Mouse (Mus musculus): Measurements from ENCODE around the gene Phka1. TPM values are rescaled to one million over a fixed set of nuclear protein-coding genes. Genes with fewer than 3 reads are reported as not detected.

The Phka1 gene
- polyA plus RNA-seq, 1 experiment from 2014 or later = 11.2 TPM

- ATAC-seq (ENCODE audit: insufficient number of reproducible peaks, low FRiP score, low TSS enrichment, low read depth) (no peak), DNase-seq (ENCODE audit: low spot score) (no peak)
- no peak overlapping the region for H3K27ac ChIP-seq (replicated peaks; ENCODE audit: low read depth, low read length)
- H3K4me1 ChIP-seq (ENCODE audit: control insufficient read depth, insufficient read depth, low read length) = no peaks in the 10 kb centered on the region
- no peak overlapping the region for H3K4me2 ChIP-seq (ENCODE audit: low read depth, severe bottlenecking)
- H3K9me3 ChIP-seq (ENCODE audit: control insufficient read depth, low read length) = no peaks in the 10 kb centered on the region
- whole genome bisulfite sequencing = 71% methylated on average over 2 of the region's 2 CpGs
- no peak overlapping the region for H3K9ac ChIP-seq (ENCODE audit: low read length)
- H3K36me3 ChIP-seq (ENCODE audit: control insufficient read depth, insufficient read depth, low read length) = no peaks in the 10 kb centered on the region
- no peaks in the 10 kb centered on the region for H3K27me3 ChIP-seq (ENCODE audit: control insufficient read depth, insufficient read depth, low read length)
- H3K4me3 ChIP-seq (ENCODE audit: low read depth, low read length) = no peak overlapping the region
Observed at GRCm38 (mm10) chrX:102601269-102601668, 42.8 kb downstream of the Phka1 start.

DNA sequence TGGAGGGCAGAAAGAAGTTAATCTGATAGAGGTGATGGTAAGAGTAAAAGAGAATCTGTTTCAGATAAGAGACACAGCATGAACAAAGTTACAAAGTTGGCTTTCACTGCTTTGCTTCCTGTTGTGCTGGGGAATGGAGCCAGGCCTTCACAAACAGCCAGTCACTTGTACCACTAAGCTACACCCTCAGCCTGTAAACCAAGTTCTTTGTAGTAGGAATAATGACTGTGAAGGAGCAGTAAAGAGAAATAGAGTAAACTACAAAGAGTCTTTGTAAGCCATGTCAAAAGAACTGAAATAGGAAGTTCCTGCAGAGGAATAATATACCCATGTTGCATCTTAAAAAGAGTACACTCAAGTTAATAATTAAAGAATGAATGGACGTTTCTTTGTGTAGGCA lies 55.5 kb downstream of the Phka1 start:
- Histone ChIP-seq H3K27me3 (ENCODE audit: control insufficient read depth, insufficient read depth, low read length) (0 out of 2 replicates have a peak, but pooled peaks cover 4% of the 10 kb centered on the region), H3K27ac (replicated peaks; ENCODE audit: low read depth, low read length) (no peak overlapping the region), H3K9me3 (ENCODE audit: control insufficient read depth, low read length) (no peaks in the 10 kb centered on the region), H3K4me1 (ENCODE audit: control insufficient read depth, insufficient read depth, low read length) (no peaks in the 10 kb centered on the region), H3K36me3 (ENCODE audit: control insufficient read depth, insufficient read depth, low read length) (no peaks in the 10 kb centered on the region), H3K9ac (ENCODE audit: low read length) (no peak overlapping the region), H3K4me3 (ENCODE audit: low read depth, low read length) (no peak overlapping the region), H3K4me2 (ENCODE audit: low read depth, severe bottlenecking) (no peak overlapping the region)
- ATAC-seq (ENCODE audit: insufficient number of reproducible peaks, low FRiP score, low TSS enrichment, low read depth) (no peak), DNase-seq (ENCODE audit: low spot score) (no peak)
- WGBS = 85% methylated on average over 1 of the region's 1 CpGs

DNA sequence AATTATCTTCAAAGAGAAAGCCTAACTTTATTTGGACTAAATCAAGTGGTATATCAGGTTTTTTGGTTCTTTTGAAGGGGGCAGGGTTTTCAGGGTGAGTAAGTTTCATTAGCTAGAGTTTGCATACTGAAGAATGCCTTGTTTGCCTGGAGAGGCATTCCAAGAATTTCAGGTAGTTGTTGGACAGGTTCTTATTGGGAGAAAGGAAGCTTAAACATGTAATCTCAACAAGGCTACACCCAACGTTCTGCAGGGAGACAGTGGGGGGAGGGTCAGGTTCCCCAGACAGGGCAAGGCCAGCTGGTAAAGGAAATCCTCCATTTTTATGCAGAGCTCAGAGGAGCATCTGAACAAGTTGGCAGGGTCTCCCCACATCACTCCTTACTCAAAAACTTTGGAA lies 72.9 kb downstream of the Phka1 start:
- DNase-seq (ENCODE audit: low spot score) (no peak), ATAC-seq (ENCODE audit: insufficient number of reproducible peaks, low FRiP score, low TSS enrichment, low read depth) (no peak)
- WGBS = 40% methylated on average over 1 of the region's 1 CpGs
- Histone ChIP-seq H3K36me3 (ENCODE audit: control insufficient read depth, insufficient read depth, low read length) (no peaks in the 10 kb centered on the region), H3K9ac (ENCODE audit: low read length) (no peak overlapping the region), H3K4me2 (ENCODE audit: low read depth, severe bottlenecking) (no peak overlapping the region), H3K4me1 (ENCODE audit: control insufficient read depth, insufficient read depth, low read length) (no peaks in the 10 kb centered on the region), H3K4me3 (ENCODE audit: low read depth, low read length) (no peak overlapping the region), H3K27me3 (ENCODE audit: control insufficient read depth, insufficient read depth, low read length) (no peaks in the 10 kb centered on the region), H3K9me3 (ENCODE audit: control insufficient read depth, low read length) (no peaks in the 10 kb centered on the region), H3K27ac (replicated peaks; ENCODE audit: low read depth, low read length) (no peak overlapping the region)

DNA sequence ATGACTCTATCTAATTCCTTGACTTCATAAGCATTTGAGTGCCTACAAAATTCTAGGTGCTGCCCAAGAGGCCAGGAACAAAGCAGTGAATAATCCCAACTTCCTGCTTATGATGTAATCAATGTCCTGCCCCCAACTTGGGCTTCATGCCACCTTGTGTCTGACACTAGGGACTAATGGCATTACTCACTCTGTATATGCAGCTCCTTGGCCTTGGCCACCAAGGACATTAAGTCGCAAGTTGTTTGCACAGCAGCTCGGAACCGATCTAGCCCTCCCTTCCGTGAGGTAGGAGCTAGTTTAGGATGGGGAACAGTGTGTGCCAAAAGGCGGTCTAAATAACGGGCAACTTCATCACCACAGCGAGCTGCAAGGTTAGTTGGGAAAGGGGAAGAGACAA lies 87.1 kb downstream of the Phka1 start:
- H3K27ac ChIP-seq (replicated peaks; ENCODE audit: low read depth, low read length) = no peak overlapping the region
- DNase-seq (ENCODE audit: low spot score) = no peak
- H3K36me3 ChIP-seq (ENCODE audit: control insufficient read depth, insufficient read depth, low read length) = no peaks in the 10 kb centered on the region
- no peak overlapping the region for H3K9ac ChIP-seq (ENCODE audit: low read length)
- WGBS = 95% methylated on average over 7 of the region's 7 CpGs
- no peaks in the 10 kb centered on the region for H3K9me3 ChIP-seq (ENCODE audit: control insufficient read depth, low read length)
- ATAC-seq (ENCODE audit: insufficient number of reproducible peaks, low FRiP score, low TSS enrichment, low read depth) = no peak
- no peak overlapping the region for H3K4me2 ChIP-seq (ENCODE audit: low read depth, severe bottlenecking)
- H3K4me3 ChIP-seq (ENCODE audit: low read depth, low read length) = no peak overlapping the region
- no peaks in the 10 kb centered on the region for H3K4me1 ChIP-seq (ENCODE audit: control insufficient read depth, insufficient read depth, low read length)
- H3K27me3 ChIP-seq (ENCODE audit: control insufficient read depth, insufficient read depth, low read length) = no peaks in the 10 kb centered on the region

DNA sequence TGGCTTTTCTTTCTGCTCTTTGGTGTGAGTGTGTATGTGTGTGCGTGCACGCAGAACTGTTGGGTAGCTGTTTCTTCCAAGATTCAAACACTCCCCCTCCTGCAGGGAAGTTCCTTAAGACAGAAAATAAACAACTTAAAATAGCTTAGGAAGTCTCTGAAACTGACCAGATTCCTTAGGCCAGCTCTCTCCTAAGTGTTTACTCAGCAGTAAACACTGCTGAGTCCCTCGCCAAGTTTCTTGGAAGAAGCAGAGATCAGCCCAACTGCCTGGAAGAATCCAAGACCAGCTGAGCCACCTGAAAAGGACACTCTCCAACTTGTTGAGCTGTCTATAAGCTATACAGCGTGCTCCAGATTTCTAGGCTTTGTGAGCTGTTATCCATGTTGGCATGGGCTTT lies 134.8 kb downstream of the Phka1 start:
- H3K4me3 ChIP-seq (ENCODE audit: low read depth, low read length) = no peak overlapping the region
- 0 out of 2 replicates have a peak, but pooled peaks cover 6% of the 10 kb centered on the region for H3K27me3 ChIP-seq (ENCODE audit: control insufficient read depth, insufficient read depth, low read length)
- H3K27ac ChIP-seq (replicated peaks; ENCODE audit: low read depth, low read length) = no peak overlapping the region
- 55% methylated on average over 4 of the region's 4 CpGs for WGBS
- no peak overlapping the region for H3K4me2 ChIP-seq (ENCODE audit: low read depth, severe bottlenecking)
- DNase-seq (ENCODE audit: low spot score) (no peak), ATAC-seq (ENCODE audit: insufficient number of reproducible peaks, low FRiP score, low TSS enrichment, low read depth) (no peak)
- no peaks in the 10 kb centered on the region for H3K4me1 ChIP-seq (ENCODE audit: control insufficient read depth, insufficient read depth, low read length)
- H3K9me3 ChIP-seq (ENCODE audit: control insufficient read depth, low read length) = no peaks in the 10 kb centered on the region
- no peaks in the 10 kb centered on the region for H3K36me3 ChIP-seq (ENCODE audit: control insufficient read depth, insufficient read depth, low read length)
- H3K9ac ChIP-seq (ENCODE audit: low read length) = no peak overlapping the region

DNA sequence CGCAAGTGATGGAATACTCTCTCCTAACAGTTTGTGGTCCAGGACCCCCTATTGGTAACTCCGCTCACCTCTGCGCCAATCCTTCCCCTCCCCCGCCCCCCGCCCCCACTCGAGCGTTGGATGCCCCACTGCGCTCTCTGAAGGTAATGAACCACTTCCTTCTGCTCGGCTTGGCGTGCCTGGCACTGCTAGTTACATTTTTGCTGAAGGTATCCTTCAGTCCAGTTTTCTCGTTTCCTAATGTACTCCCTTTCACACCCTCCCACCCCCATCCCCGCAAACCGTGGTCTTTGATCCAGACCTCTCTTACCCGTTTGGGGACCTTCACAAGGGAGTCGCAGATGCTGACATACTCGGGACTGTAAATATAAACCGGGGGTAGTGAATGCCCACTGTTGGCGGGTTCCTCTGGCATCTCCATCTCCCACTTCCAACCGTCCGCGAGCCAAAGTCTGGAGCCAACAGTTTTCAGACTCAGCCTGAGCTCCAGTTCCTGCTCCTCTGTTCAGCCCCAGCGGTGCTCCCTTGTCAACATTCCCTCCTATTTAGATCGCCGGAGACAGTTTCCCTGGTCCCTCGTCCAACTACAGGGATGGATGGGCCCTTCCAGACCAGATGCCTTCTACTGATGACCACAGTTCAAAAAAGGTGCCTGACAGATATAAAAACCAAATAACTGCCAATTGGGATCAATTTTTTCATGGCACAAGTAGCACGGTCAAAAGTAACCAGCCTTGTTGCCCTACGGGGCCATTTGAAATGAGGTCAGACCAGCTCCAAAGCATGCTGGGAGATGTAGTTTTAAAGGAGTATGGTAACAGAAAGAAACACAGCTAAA lies 139.2 kb downstream of the Phka1 start, which contains the start of gene Hdac8:
TSS of gene Hdac8 (minus strand) at position 716 of the 838 bp plus-strand sequence.
- Histone ChIP-seq H3K9ac (ENCODE audit: low read length) (peak within 1 kb of the TSS; percentile 47; the same call in 1 of the 2 replicates), H3K4me1 (ENCODE audit: control insufficient read depth, insufficient read depth, low read length) (no peaks in the 10 kb centered on the region), H3K27ac (replicated peaks; ENCODE audit: low read depth, low read length) (no peak within 1 kb of the TSS), H3K4me2 (ENCODE audit: low read depth, severe bottlenecking) (peak within 1 kb of the TSS; percentile 47), H3K4me3 (ENCODE audit: low read depth, low read length) (peak within 1 kb of the TSS; percentile 51), H3K36me3 (ENCODE audit: control insufficient read depth, insufficient read depth, low read length) (no peaks in the 10 kb centered on the region), H3K9me3 (ENCODE audit: control insufficient read depth, low read length) (no peaks in the 10 kb centered on the region), H3K27me3 (ENCODE audit: control insufficient read depth, insufficient read depth, low read length) (peaks cover 6% of the 10 kb centered on the region; the same call in 1 of the 2 replicates)
- 16% methylated on average over 26 of the region's 27 CpGs for WGBS
- DNase-seq (ENCODE audit: low spot score) (peak; percentile 59), ATAC-seq (ENCODE audit: insufficient number of reproducible peaks, low FRiP score, low TSS enrichment, low read depth) (peak; percentile 76; the same call in 1 of the 2 replicates)

GRCm38 (mm10) chrX:102504179-102504578 lies 139.9 kb downstream of the Phka1 start:
- H3K4me1 ChIP-seq (ENCODE audit: control insufficient read depth, insufficient read depth, low read length) = no peaks in the 10 kb centered on the region
- no peak for ATAC-seq (ENCODE audit: insufficient number of reproducible peaks, low FRiP score, low TSS enrichment, low read depth)
- no peak overlapping the region for H3K27ac ChIP-seq (replicated peaks; ENCODE audit: low read depth, low read length)
- H3K27me3 ChIP-seq (ENCODE audit: control insufficient read depth, insufficient read depth, low read length) = peaks cover 4% of the 10 kb centered on the region; the same call in 1 of the 2 replicates
- H3K9me3 ChIP-seq (ENCODE audit: control insufficient read depth, low read length) = no peaks in the 10 kb centered on the region
- peak overlapping the region; percentile 47 for H3K4me2 ChIP-seq (ENCODE audit: low read depth, severe bottlenecking)
- H3K9ac ChIP-seq (ENCODE audit: low read length) = peak overlapping the region; percentile 47; the same call in 1 of the 2 replicates
- 28% methylated on average over 10 of the region's 10 CpGs for WGBS
- DNase-seq (ENCODE audit: low spot score) = no peak
- H3K36me3 ChIP-seq (ENCODE audit: control insufficient read depth, insufficient read depth, low read length) = no peaks in the 10 kb centered on the region
- peak overlapping the region; percentile 51 for H3K4me3 ChIP-seq (ENCODE audit: low read depth, low read length)

- WGBS = 69% methylated on average over 6 of the region's 6 CpGs
- Histone ChIP-seq H3K27ac (replicated peaks; ENCODE audit: low read depth, low read length) (no peak overlapping the region), H3K27me3 (ENCODE audit: control insufficient read depth, insufficient read depth, low read length) (no peaks in the 10 kb centered on the region), H3K4me1 (ENCODE audit: control insufficient read depth, insufficient read depth, low read length) (no peaks in the 10 kb centered on the region), H3K36me3 (ENCODE audit: control insufficient read depth, insufficient read depth, low read length) (no peaks in the 10 kb centered on the region; the same call in 1 of the 2 replicates), H3K9me3 (ENCODE audit: control insufficient read depth, low read length) (no peaks in the 10 kb centered on the region), H3K4me2 (ENCODE audit: low read depth, severe bottlenecking) (no peak overlapping the region), H3K9ac (ENCODE audit: low read length) (no peak overlapping the region), H3K4me3 (ENCODE audit: low read depth, low read length) (no peak overlapping the region)
- no peak for ATAC-seq (ENCODE audit: insufficient number of reproducible peaks, low FRiP score, low TSS enrichment, low read depth)
- no peak for DNase-seq (ENCODE audit: low spot score)
Observed at GRCm38 (mm10) chrX:102493992-102494730, 149.9 kb downstream of the Phka1 start.

All from limb, embryonic 11.5 days (tissue).